Mouse (Mus musculus) brain, adult 10 weeks (tissue): ENCODE data around the gene Safb. TPM values are rescaled to one million over a fixed set of nuclear protein-coding genes. Genes with fewer than 3 reads are reported as not detected.

Experiments used
- polyA plus RNA-seq: library from polyadenylated mRNA; stranded (reverse); fragments of 350-450 nt; fragmentation: Illumina TruSeq; extraction: RNeasy Lipid Tissue Mini Kit (QIAGEN cat#74804); gene quantifications from one replicate; pipeline ENCODE4 v1.2.3, GENCODE M21; 2015; ENCODE audit warnings: low read depth, low replicate concordance

Gene Safb
- 74.2 TPM for polyA plus RNA-seq

GRCm38 (mm10) chr17:56584257-56585130, at the start of gene Safb, which contains the start of gene Safb2:
Gene Safb, plus strand, starts transcription at chr17:56584825.
Gene Safb2, minus strand, starts transcription at chr17:56584585.

GRCm38 (mm10) chr17:56554122-56554551, 30.5 kb upstream of the Safb start, which contains the start of gene Gm20219:
Gene Gm20219, minus strand, starts transcription at chr17:56554387.

GRCm38 (mm10) chr17:56609452-56610171, 25.0 kb downstream of the Safb start, which contains the start of gene 2410015M20Rik:
Gene 2410015M20Rik, minus strand, starts transcription at chr17:56609771.

GRCm38 (mm10) chr17:56613236-56613844, 28.7 kb downstream of the Safb start, which contains the start of gene Rpl36:
Gene Rpl36, plus strand, starts transcription at chr17:56613416.

GRCm38 (mm10) chr17:56626754-56627470, 42.3 kb downstream of the Safb start, which contains the start of gene Lonp1:
Gene Lonp1, minus strand, starts transcription at chr17:56626887.

DNA sequence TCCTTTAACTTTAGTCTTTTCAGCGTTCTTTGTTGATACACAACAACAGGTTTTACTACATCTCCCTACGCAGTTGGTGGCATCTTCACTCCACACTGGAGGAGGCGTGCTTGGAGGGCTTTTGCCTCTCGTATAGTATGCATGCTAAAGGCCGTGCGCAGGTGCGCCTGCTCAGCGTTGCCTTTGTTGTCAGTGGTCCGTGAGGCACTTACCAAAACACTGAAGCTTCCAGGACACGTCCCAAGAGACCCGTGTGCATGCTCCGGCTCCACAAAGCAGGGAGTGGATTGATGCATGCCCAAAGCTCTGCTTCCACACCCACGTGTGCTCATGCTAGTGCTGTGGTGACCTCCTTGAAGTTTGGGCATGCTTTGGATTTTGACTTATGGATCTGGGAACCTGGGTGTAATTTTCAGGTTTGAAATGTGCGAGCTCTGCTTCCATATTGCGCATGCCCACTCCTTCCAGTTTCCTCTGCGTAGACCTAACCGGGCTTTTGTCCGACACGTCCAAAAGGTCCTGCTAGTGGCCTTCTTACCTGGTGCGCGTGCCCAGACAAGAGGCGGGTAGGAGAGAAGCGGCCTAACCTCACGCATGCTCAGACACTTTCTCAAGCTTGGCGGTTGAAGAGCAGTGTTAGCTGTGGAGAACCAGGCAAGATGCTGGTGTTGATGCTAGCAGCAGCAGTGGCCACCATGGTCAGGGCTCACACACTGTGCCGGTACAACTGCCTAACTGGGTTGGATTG, 43.1 kb downstream of the Safb start, which contains the start of gene Catsperd:
TSS of gene Catsperd (plus strand) at position 614 of the 748 bp plus-strand sequence.

Other genes with a start within 250 kb of the Safb start
- gene Ptprs, start 108.3 kb upstream of the Safb start, polyA plus RNA-seq: 220 TPM
- not detected for gene Znrf4, start 72.4 kb upstream of the Safb start, polyA plus RNA-seq
- gene Gm20219, start 30.4 kb upstream of the Safb start, polyA plus RNA-seq: 3.2 TPM
- gene Safb2, start 240 bp upstream of the Safb start, polyA plus RNA-seq: 64.6 TPM
- gene 2410015M20Rik, start 24.9 kb downstream of the Safb start, polyA plus RNA-seq: 214 TPM
- gene Rpl36, start 28.6 kb downstream of the Safb start, polyA plus RNA-seq: 1,130 TPM
- gene Lonp1, start 42.1 kb downstream of the Safb start, polyA plus RNA-seq: 49.1 TPM
- 0.77 TPM for gene Catsperd, start 43.3 kb downstream of the Safb start, polyA plus RNA-seq
- gene Ranbp3, start 88.5 kb downstream of the Safb start, polyA plus RNA-seq: 75.1 TPM
- 512 TPM for gene Ndufa11, start 132.9 kb downstream of the Safb start, polyA plus RNA-seq
- gene Vmac, start 133.2 kb downstream of the Safb start, polyA plus RNA-seq: 13.8 TPM
- gene Nrtn, start 172.7 kb downstream of the Safb start, polyA plus RNA-seq: 2.6 TPM
- gene Dus3l, start 179.9 kb downstream of the Safb start, polyA plus RNA-seq: 73.7 TPM
- 1.7 TPM for gene Prr22, start 185.4 kb downstream of the Safb start, polyA plus RNA-seq
- 2.1 TPM for gene Rfx2, start 246.2 kb downstream of the Safb start, polyA plus RNA-seq